Mouse (Mus musculus): Measurements from ENCODE around the gene Mapkap1.

Mapkap1 gene

DNA sequence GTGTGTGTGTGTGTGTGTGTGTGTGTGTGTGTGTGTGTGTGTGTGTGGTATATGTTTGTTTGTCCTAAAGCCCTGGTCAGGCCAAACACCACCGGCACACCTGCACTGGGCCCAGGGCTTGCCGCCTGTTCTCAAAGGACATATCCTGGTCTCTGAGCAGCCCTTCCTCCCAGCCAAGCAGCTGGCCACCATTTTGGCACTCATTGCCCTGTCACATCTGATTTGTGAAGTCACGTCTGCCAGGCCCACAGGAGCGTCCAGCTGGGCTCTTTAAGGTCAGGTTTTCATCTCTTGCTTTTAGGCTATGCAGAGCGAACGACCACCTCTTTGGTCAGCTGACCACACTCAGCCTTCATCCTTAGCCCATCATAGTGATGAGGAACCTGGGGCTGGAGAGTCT, 223.9 kb downstream of the Mapkap1 start:
- no peak for DNase-seq (ENCODE audit: low read depth, low spot score)

DNA sequence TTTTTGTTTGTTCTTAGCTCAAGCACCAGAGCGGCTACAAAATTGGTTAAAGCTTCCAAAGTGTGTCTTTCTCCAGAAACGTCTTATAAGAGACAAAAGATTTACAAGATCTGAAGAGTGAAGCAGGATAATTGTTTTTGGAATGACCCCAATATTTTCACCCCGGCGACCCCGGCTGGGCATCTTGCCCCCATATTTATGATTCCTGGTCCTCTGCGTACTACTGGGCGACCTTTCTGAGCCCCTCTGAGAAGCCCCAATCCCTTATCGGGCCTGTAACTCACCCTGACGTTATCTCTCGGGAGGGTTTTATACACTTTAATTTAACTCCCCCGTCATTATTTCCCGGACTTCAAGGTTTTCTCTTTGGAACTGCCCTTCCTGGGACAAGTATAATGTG, 225.5 kb downstream of the Mapkap1 start:
- DNase-seq (ENCODE audit: low read depth, low spot score), result no peak

DNA sequence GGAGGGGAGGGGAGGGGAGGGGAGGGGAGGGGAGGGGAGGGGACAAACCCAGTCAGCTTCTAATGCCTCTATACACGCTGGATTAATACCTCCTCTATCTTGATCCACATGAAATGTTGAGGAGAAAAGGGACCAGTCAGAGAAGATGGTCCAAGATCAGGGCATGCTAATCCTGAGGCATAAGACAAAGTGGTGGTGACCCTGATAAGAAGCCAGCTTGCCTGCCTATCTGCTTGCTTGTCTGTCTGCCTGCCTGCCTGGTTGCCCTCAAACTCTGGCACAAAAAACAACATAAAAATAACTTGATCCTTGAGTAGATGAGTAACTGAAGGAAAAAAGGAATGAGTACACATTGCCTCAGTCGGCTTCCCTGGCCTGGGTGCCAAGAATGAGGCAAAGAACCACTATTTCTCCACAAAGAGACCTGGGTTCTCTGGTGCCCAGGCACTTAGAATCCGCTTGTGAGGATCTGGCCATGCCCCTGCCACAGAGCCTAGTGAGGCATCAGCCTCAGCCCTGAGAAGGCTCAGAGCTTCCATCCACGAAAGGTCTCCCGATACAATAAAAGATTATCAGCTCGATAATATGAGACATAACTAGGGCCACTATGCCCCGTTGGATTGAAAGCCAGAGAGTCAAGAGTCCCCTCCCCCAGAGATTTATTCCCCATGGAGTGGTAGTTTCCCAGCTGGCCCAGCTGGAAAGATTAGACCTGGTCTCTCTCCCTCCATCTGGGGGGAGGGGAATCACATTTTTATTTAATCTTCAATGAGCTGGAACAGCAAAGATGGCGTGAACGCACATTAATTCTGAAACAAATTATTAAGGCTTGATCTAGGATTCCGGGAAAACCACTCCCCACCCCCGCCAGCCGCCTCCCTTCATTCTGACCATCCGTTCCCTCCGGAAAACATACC, 228.9 kb downstream of the Mapkap1 start:
- no peak for DNase-seq (ENCODE audit: low read depth, low spot score)

DNA sequence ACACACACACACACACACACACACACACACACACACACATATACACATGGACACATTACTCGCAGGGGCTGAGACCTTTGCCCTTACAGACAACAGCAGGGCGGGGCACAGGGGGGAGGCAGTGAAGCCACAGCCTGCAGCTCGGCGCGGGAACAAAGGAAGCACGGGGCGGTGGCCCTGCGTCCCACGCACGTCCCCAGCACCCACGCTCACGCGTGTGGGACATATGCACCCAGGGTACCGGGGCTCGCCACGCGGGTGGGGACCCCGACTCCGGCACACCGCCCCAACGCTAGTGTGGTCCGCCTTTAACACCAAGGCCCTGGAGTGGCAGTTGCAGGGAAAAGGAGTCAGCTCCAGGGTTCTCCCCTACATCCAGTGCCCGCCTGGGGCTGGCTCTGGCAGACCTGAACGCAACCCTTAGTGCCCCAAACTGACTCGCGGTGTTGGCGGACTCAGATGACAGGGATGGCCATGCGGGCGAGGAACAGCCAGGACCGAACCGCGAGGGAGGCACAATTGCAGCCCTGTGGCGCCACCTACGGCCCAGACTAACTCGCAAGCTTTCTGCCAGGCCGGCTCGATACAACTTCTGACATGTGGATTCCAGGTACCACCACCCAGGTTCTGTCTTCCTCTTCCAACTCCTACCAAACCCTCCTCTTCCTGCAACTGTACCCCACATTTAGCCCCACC, 232.5 kb downstream of the Mapkap1 start:
- DNase-seq (ENCODE audit: low read depth, low spot score), result peak; percentile 78

DNA sequence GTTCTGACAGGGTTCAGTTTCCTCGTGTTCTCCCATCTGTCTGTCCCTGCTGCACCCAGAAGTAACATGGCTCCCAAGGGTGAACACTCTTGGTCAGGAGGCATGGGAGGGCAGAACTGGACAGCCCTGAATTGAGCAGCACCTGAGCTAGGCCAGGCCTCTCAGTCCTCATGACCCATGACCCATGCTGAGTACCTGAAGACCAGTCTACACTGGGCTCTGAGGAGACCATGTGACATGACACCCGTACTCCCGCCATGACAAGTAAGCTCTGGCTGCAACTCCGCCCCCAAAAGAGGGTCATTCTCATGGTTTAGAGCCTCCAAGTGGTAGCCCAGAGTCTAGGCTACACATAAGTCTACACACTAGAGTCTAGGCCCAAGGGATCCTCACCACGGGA, 233.2 kb downstream of the Mapkap1 start:
- no peak for DNase-seq (ENCODE audit: low read depth, low spot score)

DNA sequence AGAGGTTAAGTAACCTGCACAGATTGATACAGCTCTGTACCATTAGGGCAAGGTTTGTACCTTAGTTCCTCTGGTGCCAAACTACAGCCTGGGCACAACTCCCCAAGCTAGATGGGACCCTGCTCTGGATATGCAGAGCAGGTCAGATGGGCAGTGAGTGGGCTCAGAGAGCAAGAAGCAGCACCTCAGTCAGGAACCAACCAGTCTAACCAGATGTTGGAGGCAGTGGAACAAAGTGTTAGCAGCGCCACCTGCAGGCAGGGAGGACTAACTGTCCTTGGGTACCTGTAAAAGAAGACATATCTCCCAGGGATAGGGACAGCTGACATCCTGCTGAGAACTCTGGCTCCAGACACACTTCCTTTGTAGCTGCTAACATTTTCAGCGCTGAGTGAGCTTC, 235.8 kb downstream of the Mapkap1 start:
- peak; percentile 81 for DNase-seq (ENCODE audit: low read depth, low spot score)

DNA sequence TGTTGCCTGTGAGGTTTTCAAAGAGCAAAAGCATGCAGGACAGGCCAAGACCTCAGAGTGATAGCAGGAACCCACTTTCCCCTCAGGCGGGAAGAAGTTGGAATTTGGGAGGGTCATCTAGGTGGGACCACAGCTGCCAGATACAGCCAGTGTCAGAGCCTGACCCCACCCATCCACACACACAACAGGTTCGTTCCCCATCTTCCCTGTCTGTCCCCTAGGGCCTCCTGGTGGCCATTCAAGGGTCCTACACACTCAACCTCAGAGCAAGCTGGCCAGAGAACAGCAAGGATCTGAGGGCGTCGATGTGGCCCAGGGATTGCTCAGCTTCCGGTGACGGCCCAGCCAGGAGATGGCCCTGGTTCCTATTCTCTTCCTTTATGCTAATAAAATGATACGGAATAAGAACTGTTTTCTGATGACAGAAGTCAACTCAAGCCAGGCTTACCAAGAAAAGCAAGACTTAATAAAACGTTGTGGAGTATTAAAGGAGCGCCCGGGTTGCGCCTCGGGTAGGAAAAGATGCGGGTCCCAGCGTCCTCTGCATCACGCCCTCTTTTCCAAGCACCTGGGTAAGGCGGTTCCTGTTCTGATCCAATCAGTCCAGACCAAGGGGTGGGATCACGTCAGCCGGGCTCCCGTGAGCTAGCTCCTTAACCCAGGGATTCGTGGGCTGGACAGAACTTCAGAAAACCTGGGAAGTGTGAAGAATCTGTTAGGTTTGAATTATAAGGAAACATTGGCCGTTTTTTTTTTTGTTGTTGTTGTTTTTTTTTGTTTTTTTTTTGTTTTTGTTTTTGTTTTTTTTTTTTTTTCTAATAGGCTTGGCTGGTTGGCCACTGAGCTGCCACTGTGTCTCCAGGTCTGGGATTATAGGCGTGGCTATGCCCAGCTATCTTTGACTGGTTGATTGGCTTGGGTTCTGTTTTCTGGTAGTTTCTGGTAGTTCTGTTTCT, 238.3 kb downstream of the Mapkap1 start:
- DNase-seq (ENCODE audit: low read depth, low spot score), result peak; percentile 75

DNA sequence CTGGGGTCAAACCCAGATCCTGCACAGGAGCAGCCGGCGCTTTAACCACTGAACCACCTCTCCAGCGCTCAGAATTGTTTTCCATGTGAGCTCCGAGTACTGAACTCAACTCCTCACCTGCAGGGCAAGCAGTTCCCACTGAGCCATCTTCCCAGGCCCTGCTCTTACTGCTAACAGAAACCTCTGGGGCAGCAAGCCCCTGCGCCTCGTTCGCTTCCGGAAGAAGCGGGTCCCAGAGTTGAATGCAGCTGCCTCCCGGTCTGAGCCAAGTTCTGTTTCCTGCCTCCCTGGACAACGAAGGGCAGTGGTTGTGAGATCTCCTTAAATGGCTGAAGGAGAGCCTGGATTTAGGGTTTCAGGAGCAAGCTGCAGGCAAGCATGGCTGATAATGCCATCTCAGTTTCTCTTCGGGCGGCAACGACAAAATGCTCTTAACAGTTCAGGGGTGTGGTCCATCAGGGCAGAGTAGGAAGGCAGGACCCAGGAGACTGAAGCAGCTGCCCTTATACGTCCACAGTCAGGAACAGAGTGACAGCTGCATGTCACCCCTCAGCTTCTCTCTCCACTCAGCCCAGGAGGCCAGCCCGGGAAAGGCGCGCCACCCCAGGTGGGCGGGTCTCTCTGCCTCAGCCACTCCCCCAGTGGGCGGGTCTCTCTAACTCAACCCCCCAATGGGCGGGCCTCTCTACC, 239.4 kb downstream of the Mapkap1 start:
- peak; percentile 89 for DNase-seq (ENCODE audit: low read depth, low spot score)

DNA sequence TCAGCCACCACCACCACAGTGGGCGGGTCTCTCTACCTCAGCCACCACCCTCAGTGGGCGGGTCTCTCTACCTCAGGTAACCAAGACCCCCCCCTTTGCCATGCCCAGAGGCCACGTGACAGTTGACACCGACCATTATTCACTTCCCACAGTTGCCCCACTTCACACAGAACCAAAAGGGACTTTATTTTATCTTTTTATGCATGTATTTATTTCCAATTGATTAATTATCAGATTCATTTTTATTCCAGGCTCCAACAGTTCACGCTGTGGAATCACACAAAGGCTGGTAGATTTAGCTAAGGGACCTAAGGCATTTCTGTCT, 239.9 kb downstream of the Mapkap1 start:
- no peak for DNase-seq (ENCODE audit: low read depth, low spot score)

DNA sequence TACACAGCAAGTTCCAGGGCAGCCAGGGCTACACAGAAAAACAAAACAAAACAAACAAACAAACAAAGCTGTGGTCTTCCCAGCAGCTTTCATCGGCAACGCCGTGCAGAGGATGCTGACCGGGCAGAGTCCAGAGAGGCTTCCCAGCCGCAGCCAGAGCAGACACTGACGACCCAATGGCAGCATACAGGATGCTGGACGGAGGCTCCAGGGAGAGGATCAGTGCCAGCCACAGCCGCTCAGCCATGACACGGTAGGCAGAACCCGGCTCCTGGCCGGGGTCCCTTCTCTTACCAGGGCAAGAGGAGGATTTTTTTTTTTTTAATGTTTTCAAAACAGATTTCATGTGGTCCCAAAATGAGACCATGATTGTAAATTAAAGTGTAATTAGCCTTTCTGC, 240.8 kb downstream of the Mapkap1 start:
- DNase-seq (ENCODE audit: low read depth, low spot score), result no peak

DNA sequence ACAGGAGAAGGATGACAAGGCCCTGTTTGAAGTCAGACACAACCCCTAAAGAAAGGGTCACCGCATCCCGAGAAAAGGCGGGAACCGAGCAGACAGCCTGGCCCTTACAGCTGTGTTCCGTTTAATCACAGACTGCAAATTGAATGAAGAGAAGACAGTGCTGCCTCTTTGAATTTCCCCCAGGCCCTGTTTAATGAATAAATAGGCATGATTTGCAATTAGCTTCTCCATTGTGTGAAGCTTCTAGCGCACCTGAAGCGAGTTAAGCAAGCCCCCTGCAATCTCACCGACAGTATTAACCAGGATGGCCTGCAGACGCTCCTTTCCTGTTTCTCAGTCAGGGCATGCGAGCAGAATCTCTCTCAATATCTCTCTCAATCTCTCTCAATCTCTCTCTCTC, 261.2 kb downstream of the Mapkap1 start:
- no peak for DNase-seq (ENCODE audit: low read depth, low spot score)

DNA sequence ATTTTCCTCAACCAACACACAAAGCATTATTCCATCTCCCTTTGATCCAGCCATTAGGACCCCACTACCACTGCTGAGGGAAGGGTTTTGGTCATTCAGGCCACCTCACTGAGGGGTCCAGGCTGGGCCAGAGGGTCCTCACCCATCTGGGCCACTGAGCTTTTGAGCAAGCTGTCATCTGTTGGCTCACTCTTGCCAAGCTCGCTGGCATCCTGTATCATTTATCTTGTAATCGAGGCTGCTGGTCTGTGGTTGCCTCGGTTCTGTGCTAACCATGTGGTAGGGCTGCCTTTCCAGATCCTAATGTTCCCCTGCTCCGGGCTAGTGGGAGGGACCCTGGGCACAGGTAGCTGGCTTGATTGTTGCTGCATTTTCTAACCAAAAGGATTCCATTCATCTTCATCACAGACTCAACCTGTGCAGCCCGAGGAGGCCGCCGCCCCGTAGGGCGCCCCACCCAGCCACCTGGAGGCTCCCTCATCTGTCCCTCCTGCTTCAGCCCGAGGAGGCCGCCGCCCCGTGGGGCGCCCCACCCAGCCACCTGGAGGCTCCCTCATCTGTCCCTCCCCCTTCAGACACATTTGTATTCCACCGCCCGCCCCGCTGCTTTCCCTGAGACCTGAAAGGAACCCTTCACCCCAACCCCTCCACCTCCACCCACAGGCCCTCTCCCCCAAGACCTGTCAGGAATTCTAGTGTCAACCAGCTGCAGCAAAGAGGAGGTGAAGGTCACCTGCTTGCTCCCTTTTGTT, 262.0 kb downstream of the Mapkap1 start:
- DNase-seq (ENCODE audit: low read depth, low spot score), result peak; percentile 28

DNA sequence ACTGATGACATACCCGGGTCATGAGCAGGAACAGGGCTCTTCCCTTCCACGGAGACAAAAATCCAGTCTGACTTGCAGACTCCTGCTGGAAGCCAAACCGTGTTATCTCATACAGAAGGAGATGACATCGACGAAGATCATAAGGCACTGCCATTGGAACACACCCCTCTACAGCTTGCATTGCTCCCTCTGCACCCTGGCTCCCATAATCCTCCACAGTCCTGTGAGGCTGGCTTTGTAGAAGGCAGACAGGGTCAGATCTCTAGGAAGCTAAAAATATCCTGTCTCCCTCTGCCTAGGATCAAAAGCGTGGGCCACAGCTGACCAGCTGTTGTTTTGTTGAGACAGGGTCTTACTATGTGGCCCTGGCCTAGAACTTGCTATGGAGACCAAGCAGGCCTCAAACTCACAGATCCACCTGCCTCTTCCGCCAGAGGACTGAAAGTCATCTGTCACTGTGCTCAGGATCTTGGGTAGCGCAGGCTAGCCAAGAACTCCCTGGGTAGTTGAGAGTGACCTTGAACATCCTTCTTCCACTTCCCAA, 262.7 kb downstream of the Mapkap1 start:
- DNase-seq (ENCODE audit: low read depth, low spot score), result no peak

DNA sequence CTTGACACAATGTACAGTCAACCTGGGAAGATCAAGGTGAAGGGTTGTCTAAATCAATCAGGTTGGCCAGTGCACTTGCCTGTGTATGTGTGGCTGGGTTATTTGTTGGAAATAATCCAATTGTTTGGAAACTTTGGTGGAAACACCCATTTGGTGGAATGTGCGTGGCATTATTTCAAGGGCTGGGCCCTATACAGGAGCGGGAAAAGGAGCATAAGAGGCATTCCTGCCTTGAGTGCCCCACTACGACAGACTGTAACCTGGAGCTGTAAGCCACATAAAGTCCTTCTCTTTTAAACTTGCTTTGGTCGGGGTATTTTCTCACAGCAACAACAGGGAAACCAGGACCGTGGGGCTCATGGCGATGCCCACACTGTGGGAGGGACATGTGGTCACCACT, 263.9 kb downstream of the Mapkap1 start:
- no peak for DNase-seq (ENCODE audit: low read depth, low spot score)

DNA sequence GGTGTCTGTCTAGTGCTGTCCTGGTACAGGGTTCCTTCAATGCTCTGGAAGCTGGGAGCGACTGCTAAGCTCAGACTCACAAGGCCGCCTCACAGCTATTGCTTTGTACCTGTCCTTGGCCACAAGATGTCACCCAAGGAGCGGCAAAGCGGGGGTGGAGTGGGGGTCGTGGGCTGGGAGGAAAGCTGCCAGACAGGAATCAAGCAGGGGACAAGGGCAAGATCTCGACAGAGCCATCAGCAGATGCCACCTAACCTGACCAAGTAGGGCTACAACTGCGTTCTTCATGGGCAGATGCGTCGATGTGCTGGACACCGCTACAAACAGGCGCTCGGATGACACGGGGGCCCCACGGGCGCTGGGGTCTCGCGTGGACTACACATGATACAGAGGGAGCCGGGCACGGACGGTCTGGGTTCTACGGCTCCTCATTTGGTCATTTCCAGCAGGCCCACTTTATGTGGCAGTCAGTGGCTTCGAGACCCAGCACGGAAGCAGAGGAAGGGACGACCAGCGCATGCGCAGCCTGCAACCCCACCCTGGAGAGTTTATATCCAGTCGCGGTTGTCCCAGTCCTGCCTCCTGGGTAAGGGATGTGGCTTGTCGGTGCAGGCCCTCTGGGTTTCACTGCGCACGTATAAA, 264.9 kb downstream of the Mapkap1 start:
- DNase-seq (ENCODE audit: low read depth, low spot score), result no peak

DNA sequence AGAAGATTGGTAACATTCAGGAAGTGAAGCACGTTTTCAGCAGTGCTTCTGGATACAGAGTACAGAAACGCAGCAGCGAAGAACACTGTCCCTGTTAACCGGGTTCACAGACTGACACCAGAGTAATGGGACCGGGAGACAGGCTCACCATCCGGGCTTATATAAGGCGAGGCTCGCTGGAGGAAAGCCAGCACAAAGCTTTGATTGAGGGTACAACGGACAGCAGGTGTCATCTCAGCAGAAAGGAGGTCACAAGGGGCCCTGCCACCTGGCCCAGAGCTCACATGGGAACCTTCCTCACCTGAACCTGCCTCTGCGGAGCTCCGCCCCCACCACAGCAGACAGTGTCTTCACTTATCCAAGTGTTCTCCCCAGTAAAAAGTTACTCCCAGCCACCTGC, 267.3 kb downstream of the Mapkap1 start:
- DNase-seq (ENCODE audit: low read depth, low spot score), result no peak
